Mouse (Mus musculus): Measurements from ENCODE around the gene Fbxw11. TPM values are rescaled to one million over a fixed set of nuclear protein-coding genes. Genes with fewer than 3 reads are reported as not detected.

The Fbxw11 gene
- polyA plus RNA-seq, 1 experiment from 2014 or later, result 114 TPM

Other genes with a start within 250 kb of the Fbxw11 start
- gene Ubtd2, start 187.4 kb upstream of the Fbxw11 start, polyA plus RNA-seq (2014; fragmentation: Nextera tagmentation; extraction: Ambion mirVana), result 53.7 and 55.9 TPM in 2 replicates
- not detected in 2 replicates for gene Efcab9, start 110.6 kb upstream of the Fbxw11 start, polyA plus RNA-seq (2014; fragmentation: Nextera tagmentation; extraction: Ambion mirVana)
- 1.8 and 2.2 TPM in 2 replicates for gene Stk10, start 109.4 kb upstream of the Fbxw11 start, polyA plus RNA-seq (2014; fragmentation: Nextera tagmentation; extraction: Ambion mirVana)
- not detected in 2 replicates for gene Smim23, start 181.9 kb downstream of the Fbxw11 start, polyA plus RNA-seq (2014; fragmentation: Nextera tagmentation; extraction: Ambion mirVana)